Mouse (Mus musculus): ENCODE data around the gene Rab26. TPM values are rescaled to one million over a fixed set of nuclear protein-coding genes. Genes with fewer than 3 reads are reported as not detected.

Rab26 gene
- total and polyA plus RNA-seq, 3 experiments = 0.10 to 0.39 TPM; not detected in 1

DNA sequence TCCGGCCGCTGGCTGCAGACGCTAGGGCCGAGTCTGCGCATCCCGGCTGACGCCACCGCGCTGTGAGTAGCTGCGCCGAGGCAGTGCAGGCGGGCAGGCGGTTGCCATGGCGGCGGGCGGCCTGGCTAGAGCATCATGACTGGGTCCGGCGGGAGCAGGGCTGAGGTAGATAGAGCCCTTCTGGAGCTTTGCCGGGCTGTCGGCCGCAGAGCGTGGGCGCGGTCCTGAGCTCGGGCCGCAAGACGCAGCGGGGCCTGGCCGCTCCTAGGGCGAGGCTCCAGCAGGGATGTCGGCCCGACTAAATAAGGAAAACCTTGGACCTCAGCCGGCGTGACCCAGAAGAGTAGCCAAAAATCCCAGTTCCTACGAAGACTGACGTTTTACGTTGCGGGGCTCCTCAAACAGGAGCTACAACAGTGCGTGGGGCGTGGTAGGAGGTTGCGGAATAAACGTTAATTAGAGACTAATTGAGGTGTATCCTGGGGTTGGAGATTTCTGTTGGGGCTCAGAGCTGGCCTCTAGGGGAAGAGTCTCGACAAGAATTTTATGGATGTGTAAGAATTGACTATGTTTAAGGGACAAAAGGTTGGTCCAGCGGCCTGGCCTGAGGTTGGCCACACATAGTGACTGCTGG, 16.5 kb upstream of the Rab26 start:
- Histone ChIP-seq H3K4me1 (ENCODE audit: control insufficient read depth, insufficient read depth, low read length) (peaks cover 10% of the 10 kb centered on the region), H3K27ac (peak overlapping the region; percentile 97), H3K79me2 (replicated peaks; ENCODE audit: control insufficient read depth, insufficient read depth, low read length) (peaks cover 4% of the 10 kb centered on the region), H3K27me3 (ENCODE audit: control insufficient read depth, insufficient read depth, low read length) (no peaks in the 10 kb centered on the region), H3K9ac (ENCODE audit: low read depth, low read length) (peak overlapping the region; percentile 98), H3K4me3 (peak overlapping the region; percentile 97), H3K36me3 (ENCODE audit: control insufficient read depth, insufficient read depth, low read length) (peaks cover 8% of the 10 kb centered on the region)
- WGBS = 2% methylated on average over 44 of the region's 44 CpGs
- TF ChIP-seq POLR2A (IDR thresholded peaks at IDR 0.05; ENCODE audit: insufficient read depth, low read depth, low read length) = no peak
- no peak for TF ChIP-seq CTCF (IDR thresholded peaks at IDR 0.05)
- no peak for TF ChIP-seq EP300 (IDR thresholded peaks at IDR 0.05; ENCODE audit: insufficient read depth, low read depth, low read length)
- intact Hi-C loops (cut with DNase I) = loop anchor here (5.0 kb wide), 1 partner anchor 42 kb away; no protein-coding TSS in a partner anchor
- DNase-seq = peak; percentile 85 to 89

DNA sequence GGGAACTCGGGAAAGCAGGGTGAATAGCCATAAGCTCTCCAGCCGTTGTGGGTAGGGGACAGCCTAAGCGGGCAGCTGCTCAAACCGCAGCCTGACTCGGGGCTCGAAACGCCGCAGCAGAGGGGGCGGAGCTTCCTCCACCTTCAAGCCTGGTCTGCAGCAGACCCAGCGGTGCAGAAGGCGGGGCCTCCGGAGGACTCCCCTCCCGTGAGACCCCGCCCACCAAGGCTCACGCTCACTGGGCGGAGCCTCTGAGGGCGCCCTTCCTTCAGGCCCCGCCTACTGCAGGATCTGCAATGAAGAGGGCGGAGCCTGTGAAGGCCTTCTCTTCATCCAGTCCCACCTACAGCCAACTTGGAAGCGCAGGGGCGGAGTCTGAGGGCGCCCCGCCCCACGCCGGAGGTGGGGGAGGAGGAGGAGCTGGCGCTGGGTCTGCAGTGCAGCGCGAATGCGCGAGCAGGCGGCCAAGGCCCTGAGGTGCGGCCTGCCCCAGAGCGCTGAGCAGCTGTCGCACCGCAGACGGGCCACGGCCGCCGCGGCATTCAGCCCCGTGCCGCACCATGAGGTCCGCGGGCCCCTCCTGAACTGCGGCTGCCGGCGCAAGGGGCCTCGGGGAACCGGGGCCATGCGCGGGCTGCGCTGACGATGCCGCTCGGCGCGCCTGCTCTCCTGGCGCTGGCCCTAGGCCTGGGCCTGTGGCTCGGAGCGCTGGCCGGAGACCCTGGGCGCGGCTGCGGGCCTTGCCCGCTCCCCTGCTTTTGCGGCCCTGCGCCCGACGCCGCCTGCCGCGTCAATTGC, 15.8 kb upstream of the Rab26 start, which contains the start of gene Pkd1:
Pkd1 (plus strand) TSS at position 217 of the 798 bp plus-strand sequence.
- Histone ChIP-seq H3K27me3 (ENCODE audit: control insufficient read depth, insufficient read depth, low read length) (no peaks in the 10 kb centered on the region), H3K27ac (peak within 1 kb of the TSS; percentile 97), H3K4me3 (peak within 1 kb of the TSS; percentile 97), H3K4me1 (ENCODE audit: control insufficient read depth, insufficient read depth, low read length) (peaks cover 6% of the 10 kb centered on the region), H3K36me3 (ENCODE audit: control insufficient read depth, insufficient read depth, low read length) (peaks cover 8% of the 10 kb centered on the region), H3K9ac (ENCODE audit: low read depth, low read length) (peak within 1 kb of the TSS; percentile 98), H3K79me2 (replicated peaks; ENCODE audit: control insufficient read depth, insufficient read depth, low read length) (peaks cover 4% of the 10 kb centered on the region)
- intact Hi-C loops (cut with DNase I) = loop anchor here (1.0 to 5.0 kb wide), 2 partner anchors 22 to 42 kb away; no protein-coding TSS in a partner anchor
- under 1% methylated on average over 71 of the region's 72 CpGs for WGBS
- TF ChIP-seq CTCF (IDR thresholded peaks at IDR 0.05) = no peak
- peak; percentile 62; the same call in 1 of the 2 replicates for TF ChIP-seq EP300 (IDR thresholded peaks at IDR 0.05; ENCODE audit: insufficient read depth, low read depth, low read length)
- peak; percentile 89 for TF ChIP-seq POLR2A (IDR thresholded peaks at IDR 0.05; ENCODE audit: insufficient read depth, low read depth, low read length)
- peak; percentile 100 for DNase-seq

DNA sequence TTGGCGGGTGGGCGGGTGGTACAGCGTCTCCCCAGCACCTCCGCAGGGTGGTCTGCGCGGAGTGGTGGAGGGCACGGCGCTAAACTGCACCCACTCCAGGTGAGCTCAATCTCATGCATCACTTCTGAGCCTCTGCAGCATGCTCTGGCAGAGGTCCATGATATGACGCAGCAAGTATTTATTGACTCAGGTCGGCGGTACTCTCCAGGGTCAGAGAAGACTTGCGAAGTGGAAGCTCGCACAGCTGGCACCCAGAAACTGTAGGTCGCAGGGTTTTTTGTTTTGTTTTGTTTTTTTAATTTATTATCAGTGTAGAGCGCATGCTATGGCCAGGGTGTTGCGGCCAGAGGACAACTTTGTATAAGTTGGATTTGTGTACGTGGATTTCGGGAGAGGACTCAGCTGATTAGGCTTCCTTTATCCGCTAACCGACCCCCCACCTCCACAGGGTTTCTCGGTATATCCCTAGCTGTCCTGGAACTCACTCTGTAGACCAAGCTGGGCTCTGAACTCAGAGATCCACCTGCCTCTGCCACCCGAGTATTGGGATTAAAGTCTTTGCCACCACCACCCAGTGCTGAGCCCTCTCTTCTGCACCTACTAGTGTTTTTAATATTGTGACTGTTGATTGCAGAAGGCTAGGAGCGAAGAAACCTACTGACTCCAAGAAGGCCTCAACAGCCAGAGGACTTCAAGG, 15.1 kb upstream of the Rab26 start:
- DNase-seq = peak; percentile 72 to 75
- Histone ChIP-seq H3K79me2 (replicated peaks; ENCODE audit: control insufficient read depth, insufficient read depth, low read length) (peaks cover 2% of the 10 kb centered on the region), H3K27me3 (ENCODE audit: control insufficient read depth, insufficient read depth, low read length) (no peaks in the 10 kb centered on the region), H3K4me1 (ENCODE audit: control insufficient read depth, insufficient read depth, low read length) (peaks cover 4% of the 10 kb centered on the region), H3K27ac (peak overlapping the region; percentile 90), H3K36me3 (ENCODE audit: control insufficient read depth, insufficient read depth, low read length) (peaks cover 8% of the 10 kb centered on the region), H3K4me3 (peak overlapping the region; percentile 65), H3K9ac (ENCODE audit: low read depth, low read length) (peak overlapping the region; percentile 72)
- 5% methylated on average over 23 of the region's 23 CpGs for WGBS
- intact Hi-C loops (cut with DNase I) = loop anchor here (1.0 kb wide), 1 partner anchor 21 kb away; no protein-coding TSS in a partner anchor
- TF ChIP-seq EP300 (IDR thresholded peaks at IDR 0.05; ENCODE audit: insufficient read depth, low read depth, low read length) (0 out of 2 replicates have a peak, but pooled peaks have one; percentile 30), CTCF (IDR thresholded peaks at IDR 0.05) (no peak), POLR2A (IDR thresholded peaks at IDR 0.05; ENCODE audit: insufficient read depth, low read depth, low read length) (peak; percentile 44; the same call in 1 of the 2 replicates)

DNA sequence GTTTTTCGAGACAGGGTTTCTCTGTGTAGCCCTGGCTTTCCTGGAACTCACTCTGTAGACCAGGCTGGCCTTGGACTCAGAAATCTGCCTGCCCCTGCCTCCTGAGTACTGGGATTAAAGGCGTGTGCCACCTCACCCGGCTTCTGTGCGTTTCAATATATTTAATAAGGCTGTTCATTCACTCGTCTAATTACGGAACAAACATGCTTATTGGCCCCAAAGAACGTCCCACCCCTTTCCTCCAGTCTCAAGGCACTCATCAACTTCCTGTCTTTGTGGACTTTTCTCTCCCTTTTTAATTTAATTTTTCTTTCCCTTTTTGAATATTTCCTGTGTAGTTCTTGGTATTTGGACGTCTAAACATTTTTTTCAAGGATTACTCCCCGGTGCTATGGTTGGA, 14.4 kb upstream of the Rab26 start:
- Histone ChIP-seq H3K4me1 (ENCODE audit: control insufficient read depth, insufficient read depth, low read length) (peaks cover 4% of the 10 kb centered on the region), H3K27me3 (ENCODE audit: control insufficient read depth, insufficient read depth, low read length) (no peaks in the 10 kb centered on the region), H3K27ac (peak overlapping the region; percentile 90), H3K9ac (ENCODE audit: low read depth, low read length) (no peak overlapping the region), H3K4me3 (peak overlapping the region; percentile 65), H3K36me3 (ENCODE audit: control insufficient read depth, insufficient read depth, low read length) (peaks cover 8% of the 10 kb centered on the region), H3K79me2 (replicated peaks; ENCODE audit: control insufficient read depth, insufficient read depth, low read length) (peaks cover 1% of the 10 kb centered on the region; the same call in 1 of the 2 replicates)
- 26% methylated on average over 9 of the region's 9 CpGs for WGBS
- no peak for TF ChIP-seq POLR2A (IDR thresholded peaks at IDR 0.05; ENCODE audit: insufficient read depth, low read depth, low read length)
- no peak for TF ChIP-seq CTCF (IDR thresholded peaks at IDR 0.05)
- TF ChIP-seq EP300 (IDR thresholded peaks at IDR 0.05; ENCODE audit: insufficient read depth, low read depth, low read length) = no peak
- intact Hi-C loops (cut with DNase I) = no loop called here
- DNase-seq = peak in 1 of 2 experiments; percentile 44

DNA sequence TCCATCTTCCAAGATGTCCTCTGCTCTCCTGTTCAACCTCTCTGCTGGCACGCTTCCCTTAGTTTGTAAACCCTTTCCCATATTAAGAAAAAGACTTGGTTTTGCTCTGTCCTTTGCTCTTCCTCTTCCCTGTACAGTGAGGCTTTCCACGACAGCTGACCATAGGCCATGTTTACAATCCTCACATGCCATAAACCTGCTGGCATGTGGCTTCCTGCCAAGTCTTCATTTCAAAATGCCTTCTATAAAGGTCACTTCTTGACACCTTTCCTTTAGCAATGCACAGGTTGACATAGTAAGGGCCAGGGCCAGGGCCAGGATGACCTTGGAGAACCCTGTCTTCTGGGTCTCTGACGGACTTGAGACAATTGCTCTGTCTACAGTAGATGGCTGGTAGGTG, 12.2 kb upstream of the Rab26 start:
- H3K9ac ChIP-seq (ENCODE audit: low read depth, low read length) = no peak overlapping the region
- intact Hi-C loops (cut with DNase I) = no loop called here

More for the DNA sequence above, 12.2 kb upstream of the Rab26 start:
- H3K27ac ChIP-seq = no peak overlapping the region
- no peak for DNase-seq
- no peaks in the 10 kb centered on the region for H3K79me2 ChIP-seq (replicated peaks; ENCODE audit: control insufficient read depth, insufficient read depth, low read length)
- H3K4me3 ChIP-seq = no peak overlapping the region
- H3K27me3 ChIP-seq (ENCODE audit: control insufficient read depth, insufficient read depth, low read length) = no peaks in the 10 kb centered on the region
- no peak for TF ChIP-seq POLR2A (IDR thresholded peaks at IDR 0.05; ENCODE audit: insufficient read depth, low read depth, low read length)
- no peak for TF ChIP-seq CTCF (IDR thresholded peaks at IDR 0.05)
- no peak for TF ChIP-seq EP300 (IDR thresholded peaks at IDR 0.05; ENCODE audit: insufficient read depth, low read depth, low read length)
- H3K4me1 ChIP-seq (ENCODE audit: control insufficient read depth, insufficient read depth, low read length) = peaks cover 2% of the 10 kb centered on the region
- WGBS = 85% methylated on average over 3 of the region's 3 CpGs
- H3K36me3 ChIP-seq (ENCODE audit: control insufficient read depth, insufficient read depth, low read length) = peaks cover 3% of the 10 kb centered on the region
